Mouse (Mus musculus) liver, embryonic 16.5 days (tissue): ENCODE results near the gene Gm1604a. TPM values are rescaled to one million over a fixed set of nuclear protein-coding genes. Genes with fewer than 3 reads are reported as not detected.
"Not testable (repeated sequence)": the region's sequence is repeated elsewhere in the genome, so short reads cannot be mapped to it uniquely, and the experiment has no call there.

Source experiments
- ATAC-seq: fragments of 200-750 bp; cut with Nextera tagmentation; 2 replicates; pipeline ENCODE4 v1.8.0; 2017; ENCODE audit warnings: low read depth, mild to moderate bottlenecking, moderate number of reproducible peaks, moderate library complexity
- H3K27ac ChIP-seq: fragments of 300-500 bp; sonication (generic); 2 replicates; pipeline ENCODE4 v1.5.1; 2014; ENCODE audit warnings: mild to moderate bottlenecking, low read length
- H3K27me3 ChIP-seq: fragments of 300-500 bp; sonication (generic); 2 replicates; pipeline ENCODE4 v1.6.1; 2014; ENCODE audit warnings: low read depth, low read length, mixed read lengths; ENCODE audit not compliant: control insufficient read depth, insufficient read depth
- H3K36me3 ChIP-seq: fragments of 300-500 bp; sonication (generic); 2 replicates; pipeline ENCODE4 v1.6.1; 2014; ENCODE audit warnings: mild to moderate bottlenecking; ENCODE audit not compliant: control insufficient read depth, insufficient read depth
- H3K4me1 ChIP-seq: fragments of 300-500 bp; sonication (generic); 2 replicates; pipeline ENCODE4 v1.6.1; 2014; ENCODE audit warnings: low read depth, low read length, mixed read lengths; ENCODE audit not compliant: control insufficient read depth
- H3K4me2 ChIP-seq: fragments of 300-500 bp; sonication (generic); 2 replicates; pipeline ENCODE4 v1.6.1; 2014; ENCODE audit warnings: low read depth, low read length, mixed read lengths
- H3K4me3 ChIP-seq: fragments of 300-500 bp; sonication (generic); 2 replicates; pipeline ENCODE4 v1.5.1; 2014; ENCODE audit warnings: low read depth, mild to moderate bottlenecking, low read length
- H3K9ac ChIP-seq: fragments of 300-500 bp; sonication (generic); 2 replicates; pipeline ENCODE4 v1.6.1; 2014; ENCODE audit warnings: low read depth, low read length
- H3K9me3 ChIP-seq: fragments of 300-500 bp; sonication (generic); replicated peaks from 2 replicates; pipeline ENCODE4 v1.6.1; 2016; ENCODE audit warnings: low read length; ENCODE audit not compliant: control insufficient read depth
- WGBS: fragments of 180-500 bp; shearing (Covaris S2); extraction: QIAGEN DNeasy Blood & Tissue Kit; methylation state at CpG from one replicate; pipeline ENCODE4 v1.1.7; 2014; ENCODE audit not compliant: insufficient replicate concordance; 5-methylcytosine and 5-hydroxymethylcytosine counted together
- polyA plus RNA-seq: library from polyadenylated mRNA; unstranded; fragments of >200 nt; fragmentation: Nextera tagmentation; extraction: Ambion mirVana; gene quantifications from 2 replicates; pipeline ENCODE4 v1.2.1, GENCODE M21; 2015

Gm1604a gene
- polyA plus RNA-seq, 1 experiment from 2014 or later = 0.12 TPM

- not testable (repeated sequence) for H3K27ac ChIP-seq, H3K9ac ChIP-seq, H3K9me3 ChIP-seq, H3K4me2 ChIP-seq, H3K4me1 ChIP-seq, H3K27me3 ChIP-seq, H3K36me3 ChIP-seq, H3K4me3 ChIP-seq
- no CpG with 5 or more reads among the region's 12 CpGs for WGBS
- ATAC-seq = 0 out of 2 replicates have a peak, but pooled peaks have one; percentile 11
These were observed 60.3 kb downstream of the Gm1604a start for GRCm38 (mm10) chr17:7085469-7086168.

GRCm38 (mm10) chr17:7086836-7087235, 61.5 kb downstream of the Gm1604a start:
- H3K9ac ChIP-seq, H3K9me3 ChIP-seq, H3K4me1 ChIP-seq, ATAC-seq, H3K4me2 ChIP-seq, H3K27ac ChIP-seq, H3K4me3 ChIP-seq, H3K27me3 ChIP-seq, H3K36me3 ChIP-seq: not testable (repeated sequence)
- 55% methylated on average over 6 of the region's 8 CpGs for WGBS

- not testable (repeated sequence) for H3K4me3 ChIP-seq, H3K4me1 ChIP-seq, H3K27ac ChIP-seq, H3K27me3 ChIP-seq, H3K9ac ChIP-seq, H3K36me3 ChIP-seq, H3K4me2 ChIP-seq, H3K9me3 ChIP-seq, ATAC-seq
- WGBS = no CpG with 5 or more reads among the region's 12 CpGs
These were observed 72.6 kb downstream of the Gm1604a start for GRCm38 (mm10) chr17:7097835-7098519.

GRCm38 (mm10) chr17:7099096-7099495, 73.7 kb downstream of the Gm1604a start:
- not testable (repeated sequence) for H3K27me3 ChIP-seq, H3K4me1 ChIP-seq, H3K9ac ChIP-seq, H3K9me3 ChIP-seq, H3K27ac ChIP-seq, ATAC-seq, H3K4me3 ChIP-seq, H3K36me3 ChIP-seq, H3K4me2 ChIP-seq
- WGBS = 46% methylated on average over 5 of the region's 10 CpGs

- not testable (repeated sequence) for H3K9ac ChIP-seq, H3K4me2 ChIP-seq, H3K4me1 ChIP-seq, ATAC-seq, H3K9me3 ChIP-seq, H3K27me3 ChIP-seq, H3K36me3 ChIP-seq, H3K27ac ChIP-seq, H3K4me3 ChIP-seq
- no CpG with 5 or more reads among the region's 7 CpGs for WGBS
These were observed 77.6 kb downstream of the Gm1604a start for GRCm38 (mm10) chr17:7102945-7103344.

GRCm38 (mm10) chr17:7111658-7112057, 86.3 kb downstream of the Gm1604a start:
- H3K27me3 ChIP-seq, H3K4me1 ChIP-seq, H3K27ac ChIP-seq, ATAC-seq, H3K4me3 ChIP-seq, H3K9me3 ChIP-seq, H3K36me3 ChIP-seq, H3K9ac ChIP-seq, H3K4me2 ChIP-seq: not testable (repeated sequence)
- WGBS = 35% methylated on average over 2 of the region's 4 CpGs

- not testable (repeated sequence) for H3K4me2 ChIP-seq, H3K36me3 ChIP-seq, H3K27me3 ChIP-seq, H3K27ac ChIP-seq, H3K9ac ChIP-seq, H3K9me3 ChIP-seq, H3K4me3 ChIP-seq, H3K4me1 ChIP-seq, ATAC-seq
- 36% methylated on average over 5 of the region's 8 CpGs for WGBS
These were observed 90.9 kb downstream of the Gm1604a start for GRCm38 (mm10) chr17:7116265-7116664.

- ATAC-seq, H3K4me3 ChIP-seq: not testable (repeated sequence)
These were observed 95.5 kb downstream of the Gm1604a start for GRCm38 (mm10) chr17:7120835-7121234.

GRCm38 (mm10) chr17:7122554-7122953, 97.2 kb downstream of the Gm1604a start:
- H3K9ac ChIP-seq, H3K27me3 ChIP-seq, H3K4me3 ChIP-seq, H3K4me1 ChIP-seq, H3K36me3 ChIP-seq, H3K27ac ChIP-seq, H3K4me2 ChIP-seq, H3K9me3 ChIP-seq, ATAC-seq: not testable (repeated sequence)
- 66% methylated on average over 11 of the region's 11 CpGs for WGBS

More at GRCm38 (mm10) chr17:7120835-7121234, 95.5 kb downstream of the Gm1604a start:
- H3K27me3 ChIP-seq, H3K27ac ChIP-seq, H3K9me3 ChIP-seq, H3K9ac ChIP-seq, H3K4me2 ChIP-seq, H3K36me3 ChIP-seq, H3K4me1 ChIP-seq: not testable (repeated sequence)
- 72% methylated on average over 3 of the region's 3 CpGs for WGBS
